Mouse (Mus musculus) olfactory bulb, adult 2 months (tissue): Measurements from ENCODE around the gene Col6a5.

Source experiments
- CTCF ChIP-seq: fragments of 200-500 bp; IDR thresholded peaks from 2 replicates; pipeline ENCODE4 v1.5.1; 2012; ENCODE audit warnings: low read depth, mild to moderate bottlenecking, low read length, moderate library complexity; ENCODE audit not compliant: insufficient read depth
- POLR2A ChIP-seq: fragments of 200-500 bp; IDR thresholded peaks from 2 replicates; pipeline ENCODE4 v1.6.1; 2012; ENCODE audit warnings: mild to moderate bottlenecking, low read depth, low read length, moderate library complexity; ENCODE audit not compliant: insufficient read depth

DNA sequence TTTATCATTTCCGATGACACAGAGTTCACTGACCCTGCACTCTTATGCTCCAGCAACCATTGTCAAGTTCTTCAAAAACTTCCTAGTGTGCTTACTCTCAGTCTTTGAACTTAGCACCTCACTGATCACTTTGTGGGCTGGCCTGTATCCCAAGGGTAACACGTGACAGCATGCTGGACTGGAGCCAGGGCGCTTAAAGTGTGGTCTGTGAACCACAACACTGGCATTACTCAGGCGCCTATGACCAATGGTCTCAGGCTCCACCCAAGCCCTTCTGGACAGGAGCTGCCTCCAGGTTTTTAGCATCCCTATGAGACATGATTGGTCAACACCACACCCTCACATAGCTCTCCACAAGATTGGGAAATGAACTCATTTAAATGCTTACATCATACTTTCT lies 79.7 kb downstream of the Col6a5 start:
- TF ChIP-seq POLR2A (no peak), CTCF (no peak)
